In genomic region chr3:37687158-37687980, GRCm38 (mm10) we compare ENCODE assay signal across 9 mouse cellular contexts. TPM values are rescaled to one million over a fixed set of nuclear protein-coding genes. Genes with fewer than 3 reads are reported as not detected.
A peak's percentile ranks its signal among the peaks of the same experiment; 100 is the strongest.
DNase-seq lines count a peak whose midpoint lies in the region; ATAC-seq and TF ChIP-seq lines count a peak whose summit lies in the region.
"Had no signal": no experiment of that assay in that cellular context is flagged by ENCODE, and none has a peak within 500 bp of the region (broad histone marks: within the 10 kb centered on the region; RNA-seq: fewer than 3 reads in every experiment).

No protein-coding gene starts in this region.

- 28% methylated on average over 28 of the region's 28 CpGs for WGBS in hindbrain, embryonic 10.5 days
- 24% methylated on average over 28 of the region's 28 CpGs for WGBS in liver, embryonic 16.5 days (ENCODE audit: insufficient replicate concordance)
- 36% methylated on average over 28 of the region's 28 CpGs for WGBS in neural tube, embryonic 14.5 days

- DNase-seq in cerebellum, adult 9-10 months, result peak; percentile 76
- peak; percentile 39 to 44 for DNase-seq in frontal cortex, postnatal 10 days (ENCODE audit: low spot score in 2 of 2)
- DNase-seq in hindbrain, embryonic 10.5 days (ENCODE audit: low spot score), result peak; percentile 48
- DNase-seq in layer of hippocampus, adult 2 months (ENCODE audit: low spot score in 2 of 2), result peak; percentile 23
- peak; percentile 34 for DNase-seq in thymus, postnatal 14 days

- no peak overlapping the region for H3K27ac ChIP-seq in ES-Bruce4 (ENCODE audit: insufficient read depth, low read length)
- peak overlapping the region; percentile 57; the same call in 1 of the 2 replicates for H3K27ac ChIP-seq in hindbrain, embryonic 10.5 days
- peak overlapping the region; percentile 86 for H3K27ac ChIP-seq in layer of hippocampus, adult 2 months
- H3K27ac ChIP-seq in liver, embryonic 16.5 days (ENCODE audit: low read length), result no peak overlapping the region
- no peak overlapping the region for H3K27ac ChIP-seq in neural tube, embryonic 14.5 days (ENCODE audit: low read depth, low read length)

- no peak for TF ChIP-seq CTCF in ES-Bruce4 (IDR thresholded peaks at IDR 0.05; ENCODE audit: low read depth, low read length)
- TF ChIP-seq CTCF in layer of hippocampus, adult 2 months (conservative IDR thresholded peaks at IDR 0.05), result no peak

- 0 out of 2 replicates have a peak, but pooled peaks have one; percentile 32 for TF ChIP-seq EP300 in ES-Bruce4 (IDR thresholded peaks at IDR 0.05; ENCODE audit: insufficient read depth, low read depth, low read length)

- TF ChIP-seq POLR2A in ES-Bruce4 (IDR thresholded peaks at IDR 0.05; ENCODE audit: insufficient read depth, low read length), result no peak

- no peaks in the 10 kb centered on the region for H3K27me3 ChIP-seq in ES-Bruce4 (ENCODE audit: control insufficient read depth, insufficient read depth, low read length, poor library complexity, severe bottlenecking)
- peaks cover 58% of the 10 kb centered on the region for H3K27me3 ChIP-seq in hindbrain, embryonic 10.5 days (ENCODE audit: insufficient read depth, poor library complexity, severe bottlenecking)
- peaks cover 7% of the 10 kb centered on the region; the same call in 1 of the 2 replicates for H3K27me3 ChIP-seq in liver, embryonic 16.5 days (ENCODE audit: control insufficient read depth, insufficient read depth, low read depth, low read length)
- H3K27me3 ChIP-seq in neural tube, embryonic 14.5 days (ENCODE audit: control insufficient read depth, insufficient read depth, low read length), result no peaks in the 10 kb centered on the region
- H3K27me3 ChIP-seq: Patski had no signal

- ATAC-seq in liver, embryonic 16.5 days (ENCODE audit: low read depth), result peak; percentile 75
- no peak for ATAC-seq in neural tube, embryonic 14.5 days (ENCODE audit: low read depth)
- ATAC-seq: Patski had no signal

- 0 out of 2 replicates have a peak, but pooled peaks cover 2% of the 10 kb centered on the region for H3K9me3 ChIP-seq in ES-Bruce4 (replicated peaks; ENCODE audit: control insufficient read depth, insufficient read depth, low read length, poor library complexity, severe bottlenecking)
- H3K9me3 ChIP-seq in hindbrain, embryonic 10.5 days, result no peaks in the 10 kb centered on the region
- no peaks in the 10 kb centered on the region for H3K9me3 ChIP-seq in liver, embryonic 16.5 days (replicated peaks; ENCODE audit: control insufficient read depth, low read length)
- H3K9me3 ChIP-seq in neural tube, embryonic 14.5 days (ENCODE audit: control insufficient read depth, low read length), result no peaks in the 10 kb centered on the region

- 0 out of 2 replicates have a peak overlapping the region, but pooled peaks have one; percentile 1 for H3K9ac ChIP-seq in ES-Bruce4 (ENCODE audit: low read depth, poor library complexity, severe bottlenecking)
- no peak overlapping the region for H3K9ac ChIP-seq in liver, embryonic 16.5 days (ENCODE audit: low read depth, low read length)
- no peak overlapping the region for H3K9ac ChIP-seq in neural tube, embryonic 14.5 days (replicated peaks; ENCODE audit: low read depth, low read length)

- H3K4me1 ChIP-seq in ES-Bruce4 (ENCODE audit: control insufficient read depth, insufficient read depth, low read length), result peaks cover 2% of the 10 kb centered on the region
- peaks cover 28% of the 10 kb centered on the region for H3K4me1 ChIP-seq in hindbrain, embryonic 10.5 days (replicated peaks)
- no peaks in the 10 kb centered on the region; the same call in 1 of the 2 replicates for H3K4me1 ChIP-seq in liver, embryonic 16.5 days (ENCODE audit: control insufficient read depth, low read depth, low read length)
- H3K4me1 ChIP-seq in neural tube, embryonic 14.5 days (ENCODE audit: control insufficient read depth, insufficient read depth, low read length), result no peaks in the 10 kb centered on the region

- no peaks in the 10 kb centered on the region for H3K36me3 ChIP-seq in ES-Bruce4 (ENCODE audit: control insufficient read depth, insufficient read depth, low read length, poor library complexity, severe bottlenecking)
- H3K36me3 ChIP-seq in hindbrain, embryonic 10.5 days, result no peaks in the 10 kb centered on the region
- no peaks in the 10 kb centered on the region for H3K36me3 ChIP-seq in liver, embryonic 16.5 days (ENCODE audit: control insufficient read depth, insufficient read depth)
- no peaks in the 10 kb centered on the region for H3K36me3 ChIP-seq in neural tube, embryonic 14.5 days (ENCODE audit: control insufficient read depth, insufficient read depth, low read length)

- H3K4me2 ChIP-seq in liver, embryonic 16.5 days (ENCODE audit: low read depth, low read length), result peak overlapping the region; percentile 28
- H3K4me2 ChIP-seq in neural tube, embryonic 14.5 days (ENCODE audit: low read depth, low read length), result peak overlapping the region; percentile 42

- H3K4me3 ChIP-seq in ES-Bruce4 (ENCODE audit: low read depth, low read length), result peak overlapping the region; percentile 52
- H3K4me3 ChIP-seq in hindbrain, embryonic 10.5 days, result peak overlapping the region; percentile 41
- H3K4me3 ChIP-seq in layer of hippocampus, adult 2 months, result peak overlapping the region; percentile 60
- 0 out of 2 replicates have a peak overlapping the region, but pooled peaks have one; percentile 10 for H3K4me3 ChIP-seq in liver, embryonic 16.5 days (ENCODE audit: low read depth, low read length)
- H3K4me3 ChIP-seq in neural tube, embryonic 14.5 days (ENCODE audit: low read depth, low read length), result peak overlapping the region; percentile 6; the same call in 1 of the 2 replicates

RNA-seq across cellular contexts. Expression of gene Gm5148, which starts 36.9 kb away (rescaled TPM):
- 3.0 and 3.1 TPM in 2 replicates for polyA plus RNA-seq in ES-Bruce4 (2011; ENCODE audit: insufficient read depth, insufficient read length, low read depth, missing spikeins)
- 3.2 and 3.4 TPM in 2 replicates for polyA plus RNA-seq in hindbrain, embryonic 10.5 days (2016; fragmentation: Nextera tagmentation; extraction: Ambion mirVana)
- total RNA-seq in layer of hippocampus, adult 2 months (2021), result 1 to 10 TPM; 5.1 to 5.9 TPM
- 2.6 and 2.9 TPM in 2 replicates for polyA plus RNA-seq in liver, embryonic 16.5 days (2015; fragmentation: Nextera tagmentation; extraction: Ambion mirVana)
- polyA plus RNA-seq in neural tube, embryonic 14.5 days (2014; fragmentation: Nextera tagmentation; extraction: Ambion mirVana), result 9.7 and 15.4 TPM in 2 replicates

RNA-seq across cellular contexts. Expression of gene Spry1, which starts 47.6 kb away (rescaled TPM):
- polyA plus RNA-seq in ES-Bruce4 (2011; ENCODE audit: insufficient read depth, insufficient read length, low read depth, missing spikeins), result 30.1 and 30.5 TPM in 2 replicates
- polyA plus RNA-seq in hindbrain, embryonic 10.5 days (2016; fragmentation: Nextera tagmentation; extraction: Ambion mirVana), result 11.3 and 16.9 TPM in 2 replicates
- 10 to 100 TPM; 12.1 to 13.1 TPM for total RNA-seq in layer of hippocampus, adult 2 months (2021)
- polyA plus RNA-seq in liver, embryonic 16.5 days (2015; fragmentation: Nextera tagmentation; extraction: Ambion mirVana), result 2.8 and 2.9 TPM in 2 replicates
- polyA plus RNA-seq in neural tube, embryonic 14.5 days (2014; fragmentation: Nextera tagmentation; extraction: Ambion mirVana), result 5.0 and 5.1 TPM in 2 replicates

Comparison
In these comparisons a context has a peak if more than half of its experiments do, and no peak if none do; other contexts are left out.
1. H3K27ac ChIP-seq: peak in hindbrain, embryonic 10.5 days (single experiment) and layer of hippocampus, adult 2 months (single experiment); none in ES-Bruce4 (single experiment), liver, embryonic 16.5 days (single experiment) and neural tube, embryonic 14.5 days (single experiment).
2. H3K4me3 ChIP-seq: peak in every context shown above with its lines; median percentile 60 in layer of hippocampus, adult 2 months; 52 in ES-Bruce4; 41 in hindbrain, embryonic 10.5 days; 10 in liver, embryonic 16.5 days; 6 in neural tube, embryonic 14.5 days.
3. DNase-seq: peak in every context shown above with its lines; median percentile 76 in cerebellum, adult 9-10 months; 48 in hindbrain, embryonic 10.5 days; 42 in frontal cortex, postnatal 10 days; 34 in thymus, postnatal 14 days; 23 in layer of hippocampus, adult 2 months.